Mouse (Mus musculus) liver, embryonic 11.5 days (tissue): Measurements from ENCODE around the gene Gm12355. TPM values are rescaled to one million over a fixed set of nuclear protein-coding genes. Genes with fewer than 3 reads are reported as not detected.

Experiments
- ATAC-seq: fragments of 200-750 bp; cut with Nextera tagmentation; replicated peaks from 2 replicates; pipeline ENCODE4 v1.8.0; 2017; ENCODE audit warnings: moderate number of reproducible peaks, mild to moderate bottlenecking, moderate TSS enrichment, moderate library complexity; ENCODE audit not compliant: low FRiP score
- DNase-seq: peaks from one replicate; pipeline ENCODE4 v3.0.0-alpha.2; 2017; ENCODE audit warnings: low spot score
- H3K27ac ChIP-seq: fragments of 300-500 bp; sonication (generic); 2 replicates; pipeline ENCODE4 v1.5.1; 2014; ENCODE audit warnings: mild to moderate bottlenecking, low read depth, low read length, control low read depth
- H3K27me3 ChIP-seq: fragments of 300-500 bp; sonication (generic); replicated peaks from 2 replicates; pipeline ENCODE4 v1.6.1; 2014; ENCODE audit warnings: low read length, mixed read lengths; ENCODE audit not compliant: control insufficient read depth, insufficient read depth
- H3K36me3 ChIP-seq: fragments of 300-500 bp; sonication (generic); 2 replicates; pipeline ENCODE4 v1.6.1; 2014; ENCODE audit warnings: mild to moderate bottlenecking, low read length, moderate library complexity, mixed read lengths; ENCODE audit not compliant: control insufficient read depth, insufficient read depth
- H3K4me1 ChIP-seq: fragments of 300-500 bp; sonication (generic); replicated peaks from 2 replicates; pipeline ENCODE4 v1.6.1; 2014; ENCODE audit warnings: low read length, mixed read lengths; ENCODE audit not compliant: control insufficient read depth, insufficient read depth
- H3K4me2 ChIP-seq: fragments of 300-500 bp; sonication (generic); 2 replicates; pipeline ENCODE4 v1.6.1; 2014; ENCODE audit warnings: mild to moderate bottlenecking, control low read depth, moderate library complexity
- H3K4me3 ChIP-seq: fragments of 300-500 bp; sonication (generic); 2 replicates; pipeline ENCODE4 v1.5.1; 2014; ENCODE audit warnings: low read depth, low read length, control low read depth
- H3K9ac ChIP-seq: fragments of 300-500 bp; sonication (generic); 2 replicates; pipeline ENCODE4 v1.6.1; 2014; ENCODE audit warnings: low read depth, low read length, control low read depth
- H3K9me3 ChIP-seq: fragments of 300-500 bp; sonication (generic); 2 replicates; pipeline ENCODE4 v1.6.1; 2016; ENCODE audit warnings: low read length, inconsistent platforms, mixed read lengths; ENCODE audit not compliant: control insufficient read depth
- WGBS: fragments of 180-500 bp; shearing (Covaris S2); extraction: QIAGEN DNeasy Blood & Tissue Kit; methylation state at CpG from one replicate; pipeline ENCODE4 v1.1.7; 2014; 5-methylcytosine and 5-hydroxymethylcytosine counted together
- polyA plus RNA-seq: library from polyadenylated mRNA; unstranded; fragments of >200 nt; fragmentation: Nextera tagmentation; extraction: Ambion mirVana; gene quantifications from 2 replicates; pipeline ENCODE4 v1.2.1, GENCODE M21; 2014

Gene Gm12355
- polyA plus RNA-seq, 1 experiment from 2014 or later = 0.44 TPM

DNA sequence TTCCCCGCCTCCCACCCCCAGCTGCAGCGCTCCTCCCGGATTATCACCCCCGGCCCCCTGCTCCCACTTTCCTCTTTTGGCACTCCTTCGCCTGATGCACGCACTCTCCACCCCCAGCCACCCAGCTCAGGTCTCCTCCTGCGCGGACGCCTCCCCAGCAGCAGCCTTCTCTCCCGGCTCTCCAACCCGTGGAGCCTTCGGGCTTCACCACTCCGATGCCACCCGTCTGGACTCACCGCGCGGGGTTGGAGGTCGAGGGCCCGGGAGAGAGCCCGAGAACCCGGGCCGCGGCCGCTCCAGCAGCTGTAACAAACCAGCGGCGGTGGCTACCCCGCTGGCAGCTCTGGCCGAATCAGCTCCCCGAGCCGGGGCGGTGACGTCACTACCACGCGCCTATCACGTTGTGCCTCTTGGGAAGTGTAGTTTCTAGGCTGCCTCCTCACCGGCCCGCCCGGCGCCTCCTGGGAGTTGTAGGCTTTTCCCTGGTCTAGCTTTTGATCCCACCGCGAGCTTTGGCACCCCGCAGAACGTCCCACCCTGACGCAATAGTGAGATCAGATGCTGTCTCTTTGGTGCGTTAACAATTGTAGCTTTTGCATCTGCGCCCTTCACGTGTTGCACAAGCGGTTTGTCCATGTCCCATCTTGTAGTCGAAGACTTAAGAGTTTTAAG, 38.4 kb downstream of the Gm12355 start, which contains the start of gene Ormdl3:
Gene Ormdl3 (minus strand): TSS at position 477 of the 672 bp plus-strand sequence.
- peak; percentile 99 for DNase-seq
- H3K4me2 ChIP-seq = peak within 1 kb of the TSS; percentile 89
- H3K36me3 ChIP-seq = peaks cover 8% of the 10 kb centered on the region; the same call in 1 of the 2 replicates
- no peaks in the 10 kb centered on the region for H3K27me3 ChIP-seq
- H3K27ac ChIP-seq = peak within 1 kb of the TSS; percentile 97
- under 1% methylated on average over 49 of the region's 49 CpGs for WGBS
- H3K9ac ChIP-seq = peak within 1 kb of the TSS; percentile 75
- ATAC-seq = peak; percentile 77
- H3K9me3 ChIP-seq = no peaks in the 10 kb centered on the region
- peak within 1 kb of the TSS; percentile 70 for H3K4me3 ChIP-seq
- peaks cover 58% of the 10 kb centered on the region for H3K4me1 ChIP-seq

- Histone ChIP-seq H3K27me3 (no peaks in the 10 kb centered on the region), H3K9ac (peak overlapping the region; percentile 75), H3K4me2 (peak overlapping the region; percentile 89), H3K4me1 (peaks cover 66% of the 10 kb centered on the region), H3K27ac (peak overlapping the region; percentile 23), H3K9me3 (no peaks in the 10 kb centered on the region), H3K4me3 (peak overlapping the region; percentile 70), H3K36me3 (peaks cover 8% of the 10 kb centered on the region; the same call in 1 of the 2 replicates)
- DNase-seq (no peak), ATAC-seq (no peak)
- WGBS = 2% methylated on average over 22 of the region's 22 CpGs
Observed at GRCm38 (mm10) chr11:98586087-98586891, 39.2 kb downstream of the Gm12355 start.

GRCm38 (mm10) chr11:98584629-98585177, 40.8 kb downstream of the Gm12355 start:
- H3K27ac ChIP-seq = peak overlapping the region; percentile 99; the same call in 1 of the 2 replicates

DNA sequence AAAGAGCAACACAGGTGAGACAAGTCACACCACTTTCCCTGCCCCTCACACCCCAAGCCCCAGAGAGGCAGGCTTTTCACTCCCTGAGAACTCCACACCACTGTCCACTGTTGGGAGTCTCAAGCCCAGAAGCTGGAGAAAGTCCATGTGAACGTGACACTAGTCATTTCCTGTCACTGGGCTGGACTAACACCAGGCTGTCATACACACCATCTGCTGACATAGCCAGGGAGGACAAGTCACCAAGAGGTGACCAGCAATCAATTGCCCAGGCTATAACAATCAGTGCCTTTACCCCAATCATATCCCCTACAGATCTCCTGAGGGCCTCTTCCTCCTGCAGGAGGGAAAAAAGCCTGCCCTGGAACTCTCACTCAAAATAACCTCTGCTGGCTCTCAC, 41.3 kb downstream of the Gm12355 start:
- H3K4me3 ChIP-seq = no peak overlapping the region
- H3K4me2 ChIP-seq = peak overlapping the region; percentile 89

More at GRCm38 (mm10) chr11:98584629-98585177, 40.8 kb downstream of the Gm12355 start:
- WGBS = 87% methylated on average over 6 of the region's 6 CpGs
- ATAC-seq = no peak
- DNase-seq = no peak
- Histone ChIP-seq H3K4me1 (peaks cover 82% of the 10 kb centered on the region), H3K9me3 (no peaks in the 10 kb centered on the region), H3K36me3 (peaks cover 9% of the 10 kb centered on the region; the same call in 1 of the 2 replicates), H3K9ac (peak overlapping the region; percentile 53), H3K27me3 (no peaks in the 10 kb centered on the region), H3K4me2 (peak overlapping the region; percentile 89), H3K4me3 (peak overlapping the region; percentile 70; the same call in 1 of the 2 replicates)

GRCm38 (mm10) chr11:98583571-98583970, 41.9 kb downstream of the Gm12355 start:
- ATAC-seq (peak; percentile 30; the same call in 1 of the 2 replicates), DNase-seq (no peak)
- Histone ChIP-seq H3K4me3 (peak overlapping the region; percentile 41), H3K4me1 (peaks cover 72% of the 10 kb centered on the region), H3K36me3 (peaks cover 10% of the 10 kb centered on the region; the same call in 1 of the 2 replicates), H3K9ac (peak overlapping the region; percentile 83), H3K9me3 (no peaks in the 10 kb centered on the region), H3K27me3 (no peaks in the 10 kb centered on the region), H3K27ac (peak overlapping the region; percentile 99), H3K4me2 (peak overlapping the region; percentile 89)
- WGBS = 10% methylated on average over 3 of the region's 3 CpGs

More for the DNA sequence above, 41.3 kb downstream of the Gm12355 start:
- 45% methylated on average over 1 of the region's 1 CpGs for WGBS
- Histone ChIP-seq H3K36me3 (peaks cover 10% of the 10 kb centered on the region; the same call in 1 of the 2 replicates), H3K4me1 (peaks cover 78% of the 10 kb centered on the region), H3K9ac (peak overlapping the region; percentile 34; the same call in 1 of the 2 replicates), H3K9me3 (no peaks in the 10 kb centered on the region), H3K27me3 (no peaks in the 10 kb centered on the region), H3K27ac (peak overlapping the region; percentile 99)
- no peak for ATAC-seq
- DNase-seq = no peak

DNA sequence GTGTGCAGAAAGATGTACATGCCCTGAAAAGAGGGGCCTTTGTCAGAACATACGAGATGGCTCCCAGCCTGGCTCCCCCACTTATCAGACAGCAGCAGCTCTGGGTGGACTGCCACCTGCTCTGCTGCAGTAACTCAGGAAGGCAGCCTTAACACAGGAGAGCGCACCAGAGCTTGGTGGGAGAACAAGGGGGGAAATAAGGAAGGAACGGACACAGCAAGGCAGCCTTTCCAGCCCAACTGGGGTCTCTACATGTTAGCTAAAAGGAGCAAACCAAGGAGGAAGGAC, 42.3 kb downstream of the Gm12355 start:
- peak overlapping the region; percentile 89 for H3K4me2 ChIP-seq
- peak overlapping the region; percentile 83 for H3K9ac ChIP-seq
- H3K27ac ChIP-seq = peak overlapping the region; percentile 99
- 49% methylated on average over 3 of the region's 3 CpGs for WGBS
- peak; percentile 63 for DNase-seq
- peak; percentile 76 for ATAC-seq
- peak overlapping the region; percentile 41 for H3K4me3 ChIP-seq
- H3K27me3 ChIP-seq = no peaks in the 10 kb centered on the region
- peaks cover 10% of the 10 kb centered on the region; the same call in 1 of the 2 replicates for H3K36me3 ChIP-seq
- peaks cover 69% of the 10 kb centered on the region for H3K4me1 ChIP-seq
- H3K9me3 ChIP-seq = no peaks in the 10 kb centered on the region

DNA sequence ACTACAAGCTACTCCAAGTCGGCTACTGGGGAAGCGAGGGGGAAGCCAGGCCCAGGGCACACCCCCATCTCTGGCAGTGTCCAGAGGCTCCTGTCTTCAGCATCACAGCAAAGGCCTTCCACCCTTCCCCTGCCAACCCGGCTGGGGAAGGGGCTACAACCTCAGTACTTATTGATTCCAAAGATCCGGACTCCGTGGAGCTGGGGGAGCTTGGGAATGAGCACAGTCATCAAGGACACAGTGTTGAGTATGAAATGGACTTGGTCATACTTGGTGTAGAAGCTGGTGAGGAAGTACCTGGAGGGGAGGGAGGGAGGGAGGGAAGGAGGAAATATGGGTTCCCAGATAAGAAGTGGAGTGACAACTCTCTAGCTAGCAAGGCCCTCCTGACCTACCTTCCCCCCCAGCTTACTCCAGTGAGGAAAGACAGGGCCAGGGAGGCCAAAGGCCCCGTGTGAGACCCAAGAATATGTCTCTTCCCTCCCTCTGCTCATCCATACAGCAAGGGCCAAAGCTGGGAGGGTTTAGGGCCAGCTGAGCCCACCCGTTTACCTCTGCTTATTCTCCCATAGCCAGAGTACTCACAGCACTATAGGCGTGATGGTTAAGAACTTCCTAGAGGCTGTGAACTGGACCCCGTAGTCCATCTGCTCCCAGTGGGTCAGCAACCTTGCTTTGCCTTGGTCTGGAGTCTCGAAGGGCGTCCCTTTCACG, 42.8 kb downstream of the Gm12355 start:
- H3K36me3 ChIP-seq = peaks cover 10% of the 10 kb centered on the region; the same call in 1 of the 2 replicates
- peak; percentile 76 for ATAC-seq

DNA sequence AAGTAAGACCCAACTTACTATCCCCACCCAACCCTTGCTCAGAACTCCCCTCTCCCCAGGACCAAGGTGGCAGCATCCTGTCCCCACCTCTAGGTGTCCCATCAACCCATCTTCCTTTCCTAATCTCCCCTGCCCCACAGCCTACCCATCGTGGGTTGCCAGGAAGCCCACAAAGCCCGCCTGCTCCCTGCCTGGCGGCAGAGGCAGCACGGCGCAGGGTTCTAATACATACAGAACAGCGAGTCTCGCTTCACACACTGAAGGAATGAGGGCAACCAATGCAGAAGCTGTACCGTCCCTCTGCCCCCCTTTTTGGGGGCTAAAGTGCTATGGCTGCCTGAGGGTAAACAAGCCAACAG, 43.5 kb downstream of the Gm12355 start:
- peak; percentile 9; the same call in 1 of the 2 replicates for ATAC-seq

More for the DNA sequence above, 42.8 kb downstream of the Gm12355 start:
- Histone ChIP-seq H3K9ac (peak overlapping the region; percentile 83), H3K27me3 (no peaks in the 10 kb centered on the region), H3K4me1 (peaks cover 66% of the 10 kb centered on the region), H3K27ac (peak overlapping the region; percentile 99), H3K4me3 (peak overlapping the region; percentile 41), H3K4me2 (peak overlapping the region; percentile 89), H3K9me3 (no peaks in the 10 kb centered on the region)
- WGBS = 42% methylated on average over 12 of the region's 12 CpGs
- peak; percentile 55 for DNase-seq

More for the DNA sequence above, 43.5 kb downstream of the Gm12355 start:
- 42% methylated on average over 8 of the region's 8 CpGs for WGBS
- Histone ChIP-seq H3K9me3 (no peaks in the 10 kb centered on the region), H3K27me3 (no peaks in the 10 kb centered on the region), H3K9ac (peak overlapping the region; percentile 72), H3K4me1 (peaks cover 61% of the 10 kb centered on the region), H3K4me3 (peak overlapping the region; percentile 41), H3K4me2 (peak overlapping the region; percentile 89), H3K36me3 (peaks cover 10% of the 10 kb centered on the region; the same call in 1 of the 2 replicates), H3K27ac (peak overlapping the region; percentile 99)
- no peak for DNase-seq
